Mouse (Mus musculus) stomach, postnatal 0 days (tissue): Measurements from ENCODE around the gene Frmpd4.

Source experiments
- CTCF ChIP-seq: IDR thresholded peaks from 2 replicates; pipeline ENCODE4 v1.5.1; 2016; ENCODE audit warnings: antibody characterized with exemption, low read depth, mild to moderate bottlenecking, moderate library complexity
- EP300 ChIP-seq: optimal IDR thresholded peaks from 2 replicates; pipeline ENCODE3; 2016; ENCODE audit warnings: antibody characterized with exemption

- TF ChIP-seq CTCF (no peak), EP300 (no peak)
Measured at GRCm38 (mm10) chrX:168124043-168124442, 453.0 kb downstream of the Frmpd4 start.
